Mouse (Mus musculus) forebrain, embryonic 15.5 days (tissue): ENCODE measurements at regions not wholly inside any gene's neighbourhood (a gene's known extent, or its start where the extent isn't known, plus 50 kb on each side); places are given as distances from the start of the nearest gene placed in this dataset.

ENCODE experiments used
- ATAC-seq: fragments of 200-750 bp; cut with Nextera tagmentation; replicated peaks from 2 replicates; pipeline ENCODE4 v1.8.0; 2017; ENCODE audit warnings: mild to moderate bottlenecking, moderate TSS enrichment, moderate library complexity
- H3K27ac ChIP-seq: fragments of 300-500 bp; sonication (generic); replicated peaks from 2 replicates; pipeline ENCODE4 v1.5.1; 2015; ENCODE audit warnings: mild to moderate bottlenecking, inconsistent platforms
- H3K27me3 ChIP-seq: fragments of 300-500 bp; sonication (generic); 2 replicates; pipeline ENCODE4 v1.6.1; 2015; ENCODE audit warnings: inconsistent platforms
- H3K36me3 ChIP-seq: fragments of 300-500 bp; sonication (generic); 2 replicates; pipeline ENCODE4 v1.6.1; 2015; ENCODE audit warnings: mild to moderate bottlenecking, inconsistent platforms
- H3K4me1 ChIP-seq: fragments of 300-500 bp; sonication (generic); 2 replicates; pipeline ENCODE4 v1.6.1; 2015; ENCODE audit warnings: inconsistent platforms
- H3K4me2 ChIP-seq: fragments of 300-500 bp; sonication (generic); replicated peaks from 2 replicates; pipeline ENCODE4 v1.6.1; 2015; ENCODE audit warnings: mild to moderate bottlenecking, inconsistent platforms
- H3K4me3 ChIP-seq: fragments of 300-500 bp; sonication (generic); 2 replicates; pipeline ENCODE4 v1.5.1; 2015; ENCODE audit warnings: mild to moderate bottlenecking, inconsistent platforms
- H3K9ac ChIP-seq: fragments of 300-500 bp; sonication (generic); replicated peaks from 2 replicates; pipeline ENCODE4 v1.6.1; 2015; ENCODE audit warnings: mild to moderate bottlenecking, inconsistent platforms
- H3K9me3 ChIP-seq: fragments of 300-500 bp; sonication (generic); 2 replicates; pipeline ENCODE4 v1.6.1; 2016; ENCODE audit warnings: inconsistent platforms
- WGBS: fragments of 180-500 bp; shearing (Covaris S2); methylation state at CpG from one replicate; pipeline ENCODE4 v1.1.7; 2015; ENCODE audit warnings: mixed read lengths; 5-methylcytosine and 5-hydroxymethylcytosine counted together

DNA sequence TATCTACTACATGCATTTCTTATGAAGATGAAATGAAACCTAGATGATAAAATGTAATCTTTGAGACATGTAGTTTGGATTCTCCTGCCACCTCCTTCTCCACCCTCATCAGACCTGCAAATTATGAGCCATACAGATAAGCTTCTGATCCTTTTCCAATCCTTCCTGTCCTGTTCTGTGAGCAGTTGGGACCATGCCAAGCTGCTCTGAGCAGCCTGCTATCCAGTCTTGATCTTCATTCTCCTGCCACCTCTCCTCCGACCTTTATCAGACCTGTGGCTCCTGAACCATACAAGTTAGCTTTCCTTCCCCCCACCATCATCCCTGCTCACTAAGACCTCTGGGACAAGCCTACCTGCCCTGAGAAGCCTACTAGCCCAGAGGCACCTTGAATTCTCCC, 689.8 kb upstream of the Map3k7 start:
- Histone ChIP-seq H3K4me3 (no peak overlapping the region), H3K9me3 (no peaks in the 10 kb centered on the region), H3K4me2 (no peak overlapping the region), H3K36me3 (no peaks in the 10 kb centered on the region), H3K9ac (no peak overlapping the region), H3K27me3 (no peaks in the 10 kb centered on the region), H3K27ac (no peak overlapping the region), H3K4me1 (no peaks in the 10 kb centered on the region)
- 89% methylated on average over 1 of the region's 1 CpGs for WGBS
- ATAC-seq = no peak

DNA sequence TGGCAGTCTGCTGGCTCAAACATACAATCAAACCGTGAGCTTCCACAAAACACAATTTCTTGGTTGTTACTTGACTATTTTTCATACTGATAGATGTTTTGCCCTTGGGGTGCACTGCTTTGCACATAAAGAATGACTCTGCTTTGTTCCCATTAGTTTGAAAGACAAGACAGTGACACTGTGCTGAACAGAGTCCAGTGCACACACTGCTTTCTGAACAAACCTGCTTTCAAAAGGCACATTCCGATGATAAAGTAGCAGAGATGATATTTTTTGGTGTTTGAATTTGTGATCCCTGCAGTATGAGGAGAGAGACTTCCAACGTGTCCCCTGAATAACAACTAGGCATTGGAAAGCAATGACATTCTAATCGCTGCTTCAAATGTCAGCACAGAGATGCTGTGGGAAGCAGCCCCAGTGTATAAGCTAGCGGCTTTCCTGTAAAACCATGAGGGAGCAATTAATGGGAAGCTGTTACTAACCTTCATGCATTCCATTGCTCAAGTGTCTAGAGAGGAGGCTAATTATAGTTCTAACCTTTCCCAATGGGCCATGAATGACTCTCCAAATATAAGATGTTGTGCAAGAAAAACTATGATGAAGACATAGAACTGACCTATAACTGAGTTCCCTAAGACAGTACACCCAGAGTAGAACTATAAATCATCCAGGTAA, 673.5 kb upstream of the Map3k7 start:
- H3K9ac ChIP-seq = no peak overlapping the region
- ATAC-seq = no peak
- no peaks in the 10 kb centered on the region for H3K36me3 ChIP-seq
- no peaks in the 10 kb centered on the region for H3K4me1 ChIP-seq
- WGBS = 63% methylated on average over 5 of the region's 5 CpGs
- H3K27ac ChIP-seq = no peak overlapping the region
- H3K4me2 ChIP-seq = no peak overlapping the region
- H3K9me3 ChIP-seq = no peaks in the 10 kb centered on the region
- H3K27me3 ChIP-seq = no peaks in the 10 kb centered on the region
- no peak overlapping the region for H3K4me3 ChIP-seq

- no peaks in the 10 kb centered on the region for H3K4me1 ChIP-seq
- ATAC-seq = no peak
- no peak overlapping the region for H3K27ac ChIP-seq
- 82% methylated on average over 2 of the region's 2 CpGs for WGBS
- H3K36me3 ChIP-seq = no peaks in the 10 kb centered on the region
- H3K4me2 ChIP-seq = no peak overlapping the region
- no peak overlapping the region for H3K9ac ChIP-seq
- no peaks in the 10 kb centered on the region for H3K9me3 ChIP-seq
- no peak overlapping the region for H3K4me3 ChIP-seq
- no peaks in the 10 kb centered on the region for H3K27me3 ChIP-seq
Observed at GRCm38 (mm10) chr4:31293752-31294151, 670.1 kb upstream of the Map3k7 start.

DNA sequence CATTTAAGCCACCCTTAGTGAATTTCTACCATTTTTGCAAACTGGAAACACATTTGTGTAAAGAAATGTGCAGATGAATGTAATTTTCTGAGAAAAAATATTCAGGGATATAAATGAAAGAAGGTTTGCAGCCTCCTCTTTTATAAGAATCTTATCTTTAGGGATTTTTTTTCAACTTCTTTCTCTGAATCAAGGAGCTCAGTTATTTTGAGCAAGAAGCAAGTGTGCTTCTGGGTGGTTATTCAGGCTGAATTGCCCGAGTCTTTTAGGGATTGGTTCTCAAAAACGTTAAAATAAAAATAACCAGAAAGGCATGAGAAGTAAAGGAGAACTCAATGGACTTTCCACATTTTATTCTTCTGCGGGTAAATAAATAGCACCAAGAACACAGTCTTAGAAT, 666.0 kb upstream of the Map3k7 start:
- WGBS = 82% methylated on average over 3 of the region's 3 CpGs
- no peak overlapping the region for H3K27ac ChIP-seq
- H3K9ac ChIP-seq = no peak overlapping the region
- no peaks in the 10 kb centered on the region for H3K27me3 ChIP-seq
- H3K4me2 ChIP-seq = no peak overlapping the region
- no peaks in the 10 kb centered on the region for H3K4me1 ChIP-seq
- no peak for ATAC-seq
- H3K4me3 ChIP-seq = no peak overlapping the region
- no peaks in the 10 kb centered on the region for H3K36me3 ChIP-seq
- no peaks in the 10 kb centered on the region for H3K9me3 ChIP-seq

DNA sequence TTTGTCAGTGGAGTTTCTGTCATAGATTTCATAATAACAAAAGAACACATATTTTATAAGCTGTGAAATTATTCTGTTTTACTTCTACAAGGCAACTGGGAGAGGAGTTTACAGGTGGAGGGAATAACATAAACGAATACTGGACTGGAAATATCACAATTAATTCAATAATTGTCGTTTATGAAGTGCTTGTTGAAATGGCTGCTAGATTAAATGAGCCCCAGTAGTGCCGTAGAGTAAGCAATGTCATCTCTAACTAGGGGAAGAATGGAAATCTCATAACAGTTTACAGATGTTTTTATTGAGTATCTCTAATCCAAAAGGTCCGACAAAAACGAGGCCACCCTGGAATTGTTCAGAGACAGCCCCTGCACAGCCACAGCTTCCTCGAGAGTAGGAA, 644.6 kb upstream of the Map3k7 start:
- no peaks in the 10 kb centered on the region for H3K36me3 ChIP-seq
- peaks cover 3% of the 10 kb centered on the region; the same call in 1 of the 2 replicates for H3K4me1 ChIP-seq
- H3K4me2 ChIP-seq = no peak overlapping the region
- no peaks in the 10 kb centered on the region for H3K9me3 ChIP-seq
- no peak overlapping the region for H3K4me3 ChIP-seq
- H3K27ac ChIP-seq = no peak overlapping the region
- no peak overlapping the region for H3K9ac ChIP-seq
- 25% methylated on average over 6 of the region's 6 CpGs for WGBS
- H3K27me3 ChIP-seq = no peaks in the 10 kb centered on the region
- no peak for ATAC-seq

DNA sequence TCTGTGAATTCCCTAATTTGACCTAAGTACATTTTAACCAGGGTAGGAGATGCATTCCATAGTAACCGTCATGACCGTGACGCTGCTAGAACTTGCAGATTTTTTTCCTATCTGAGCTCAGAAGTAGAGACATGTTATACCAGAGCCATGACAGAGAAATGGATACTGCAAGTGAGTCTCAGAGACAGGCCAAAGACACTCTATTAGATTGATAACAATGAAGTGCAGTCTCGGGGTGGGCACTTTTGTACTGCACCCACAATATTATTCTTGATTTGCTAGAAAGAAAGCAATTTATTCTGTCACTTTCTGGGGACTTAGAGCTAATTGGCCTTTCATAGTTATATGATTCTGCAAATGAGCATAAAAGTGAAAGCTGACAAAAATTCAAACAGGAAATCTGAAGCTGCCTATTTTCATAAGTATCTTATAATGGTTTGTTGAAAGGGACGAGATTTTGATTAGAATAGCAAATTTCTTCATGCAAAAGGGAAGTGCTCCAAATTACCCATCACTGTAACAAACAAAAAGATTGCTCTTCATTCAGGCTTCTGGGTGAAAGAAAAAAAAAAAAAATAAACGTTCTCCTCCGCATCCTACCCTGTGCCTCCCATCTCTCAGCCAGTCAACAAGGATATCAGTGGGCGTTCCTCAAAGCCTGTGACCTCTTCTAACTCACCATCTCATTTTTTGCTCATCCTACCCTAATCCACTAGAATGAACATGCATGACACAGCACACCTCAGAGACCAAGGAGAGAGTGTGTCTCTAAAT, 643.0 kb upstream of the Map3k7 start:
- no peak overlapping the region for H3K4me3 ChIP-seq
- H3K27ac ChIP-seq = peak overlapping the region; percentile 52
- no peaks in the 10 kb centered on the region for H3K27me3 ChIP-seq
- peak; percentile 80 for ATAC-seq
- H3K4me2 ChIP-seq = no peak overlapping the region
- H3K9ac ChIP-seq = no peak overlapping the region
- no peaks in the 10 kb centered on the region for H3K36me3 ChIP-seq
- 62% methylated on average over 8 of the region's 8 CpGs for WGBS
- peaks cover 3% of the 10 kb centered on the region; the same call in 1 of the 2 replicates for H3K4me1 ChIP-seq
- no peaks in the 10 kb centered on the region for H3K9me3 ChIP-seq

- Histone ChIP-seq H3K4me1 (peaks cover 5% of the 10 kb centered on the region; the same call in 1 of the 2 replicates), H3K36me3 (no peaks in the 10 kb centered on the region), H3K9me3 (no peaks in the 10 kb centered on the region), H3K4me2 (no peak overlapping the region), H3K27me3 (no peaks in the 10 kb centered on the region), H3K9ac (no peak overlapping the region), H3K4me3 (no peak overlapping the region), H3K27ac (no peak overlapping the region)
- ATAC-seq = no peak
- WGBS = 98% methylated on average over 3 of the region's 3 CpGs
Observed at GRCm38 (mm10) chr4:31323816-31324215, 640.1 kb upstream of the Map3k7 start.

GRCm38 (mm10) chr4:31328798-31329197, 635.1 kb upstream of the Map3k7 start:
- Histone ChIP-seq H3K4me3 (no peak overlapping the region), H3K36me3 (no peaks in the 10 kb centered on the region), H3K27me3 (no peaks in the 10 kb centered on the region), H3K9ac (no peak overlapping the region), H3K27ac (peak overlapping the region; percentile 43; the same call in 1 of the 2 replicates), H3K4me1 (0 out of 2 replicates have a peak, but pooled peaks cover 4% of the 10 kb centered on the region), H3K9me3 (no peaks in the 10 kb centered on the region), H3K4me2 (no peak overlapping the region)
- WGBS = 40% methylated on average over 5 of the region's 5 CpGs
- 0 out of 2 replicates have a peak, but pooled peaks have one; percentile 38 for ATAC-seq

GRCm38 (mm10) chr4:31331053-31331452, 632.8 kb upstream of the Map3k7 start:
- no peak overlapping the region for H3K9ac ChIP-seq
- no peak for ATAC-seq
- no peak overlapping the region for H3K4me3 ChIP-seq
- H3K27me3 ChIP-seq = no peaks in the 10 kb centered on the region
- no peak overlapping the region for H3K27ac ChIP-seq
- 0 out of 2 replicates have a peak, but pooled peaks cover 4% of the 10 kb centered on the region for H3K4me1 ChIP-seq
- H3K36me3 ChIP-seq = no peaks in the 10 kb centered on the region
- no peak overlapping the region for H3K4me2 ChIP-seq
- H3K9me3 ChIP-seq = no peaks in the 10 kb centered on the region

- Histone ChIP-seq H3K4me3 (no peak overlapping the region), H3K27ac (no peak overlapping the region), H3K4me2 (no peak overlapping the region), H3K9me3 (no peaks in the 10 kb centered on the region), H3K36me3 (no peaks in the 10 kb centered on the region), H3K4me1 (no peaks in the 10 kb centered on the region), H3K9ac (no peak overlapping the region), H3K27me3 (no peaks in the 10 kb centered on the region)
- 83% methylated on average over 3 of the region's 3 CpGs for WGBS
- ATAC-seq = no peak
Observed at GRCm38 (mm10) chr4:31335686-31336085, 628.2 kb upstream of the Map3k7 start.

- Histone ChIP-seq H3K27ac (no peak overlapping the region), H3K36me3 (no peaks in the 10 kb centered on the region), H3K27me3 (no peaks in the 10 kb centered on the region), H3K9ac (no peak overlapping the region), H3K4me2 (no peak overlapping the region), H3K9me3 (no peaks in the 10 kb centered on the region), H3K4me3 (no peak overlapping the region), H3K4me1 (0 out of 2 replicates have a peak, but pooled peaks cover 4% of the 10 kb centered on the region)
- 48% methylated on average over 4 of the region's 4 CpGs for WGBS
- 0 out of 2 replicates have a peak, but pooled peaks have one; percentile 19 for ATAC-seq
Observed at GRCm38 (mm10) chr4:31337980-31338379, 625.9 kb upstream of the Map3k7 start.
